Mouse (Mus musculus): Measurements from ENCODE around the gene Aco2. TPM values are rescaled to one million over a fixed set of nuclear protein-coding genes. Genes with fewer than 3 reads are reported as not detected.
A peak's percentile ranks its signal among the peaks of the same experiment; 100 is the strongest.

Aco2 gene
- polyA plus RNA-seq, 1 experiment from 2014 or later, result 98.9 TPM

GRCm38 (mm10) chr15:81939157-81939715, 67.1 kb downstream of the Aco2 start:
- Histone ChIP-seq H3K27me3 (peaks cover 38% of the 10 kb centered on the region), H3K36me3 (replicated peaks) (no peaks in the 10 kb centered on the region), H3K9ac (no peak overlapping the region), H3K27ac (replicated peaks) (no peak overlapping the region), H3K9me3 (replicated peaks) (no peaks in the 10 kb centered on the region), H3K4me2 (no peak overlapping the region), H3K4me3 (replicated peaks) (no peak overlapping the region), H3K4me1 (replicated peaks) (peaks cover 27% of the 10 kb centered on the region)
- WGBS (ENCODE audit: insufficient replicate concordance), result 73% methylated on average over 10 of the region's 10 CpGs
- no peak for ATAC-seq (ENCODE audit: insufficient read depth)

GRCm38 (mm10) chr15:81939774-81940173, 67.7 kb downstream of the Aco2 start:
- ATAC-seq (ENCODE audit: insufficient read depth), result peak; percentile 26; the same call in 1 of the 2 replicates
- H3K27ac ChIP-seq (replicated peaks), result no peak overlapping the region
- H3K36me3 ChIP-seq (replicated peaks), result no peaks in the 10 kb centered on the region
- no peaks in the 10 kb centered on the region for H3K9me3 ChIP-seq (replicated peaks)
- no peak overlapping the region for H3K4me2 ChIP-seq
- peaks cover 38% of the 10 kb centered on the region for H3K27me3 ChIP-seq
- no peak overlapping the region for H3K4me3 ChIP-seq (replicated peaks)
- H3K9ac ChIP-seq, result no peak overlapping the region
- 30% methylated on average over 4 of the region's 4 CpGs for WGBS (ENCODE audit: insufficient replicate concordance)
- H3K4me1 ChIP-seq (replicated peaks), result peaks cover 27% of the 10 kb centered on the region

GRCm38 (mm10) chr15:81940219-81940618, 68.1 kb downstream of the Aco2 start:
- 70% methylated on average over 5 of the region's 5 CpGs for WGBS (ENCODE audit: insufficient replicate concordance)
- peaks cover 27% of the 10 kb centered on the region for H3K4me1 ChIP-seq (replicated peaks)
- H3K36me3 ChIP-seq (replicated peaks), result no peaks in the 10 kb centered on the region
- no peak for ATAC-seq (ENCODE audit: insufficient read depth)
- H3K4me2 ChIP-seq, result no peak overlapping the region
- no peak overlapping the region for H3K27ac ChIP-seq (replicated peaks)
- H3K27me3 ChIP-seq, result peaks cover 37% of the 10 kb centered on the region
- H3K9me3 ChIP-seq (replicated peaks), result no peaks in the 10 kb centered on the region
- no peak overlapping the region for H3K9ac ChIP-seq
- H3K4me3 ChIP-seq (replicated peaks), result no peak overlapping the region

DNA sequence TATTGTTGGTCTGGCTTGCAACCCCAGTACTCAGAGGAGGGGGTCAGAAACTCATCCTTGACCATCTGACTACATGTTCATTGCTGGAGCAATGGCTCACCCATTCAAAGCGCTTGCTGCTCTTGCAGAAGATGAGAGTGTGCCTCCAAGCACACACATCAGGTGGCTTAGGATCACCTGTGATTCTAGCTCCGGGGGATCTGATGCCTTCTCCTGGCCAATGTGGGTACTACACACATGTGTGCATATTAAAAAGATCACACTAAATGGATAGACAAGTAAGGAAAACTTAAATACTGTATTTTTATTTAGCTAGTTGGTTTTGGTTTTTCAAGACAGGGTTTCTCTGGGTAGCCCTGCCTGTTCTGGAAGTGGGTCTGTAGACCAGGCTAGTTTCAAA, 68.9 kb downstream of the Aco2 start:
- peaks cover 31% of the 10 kb centered on the region for H3K27me3 ChIP-seq
- H3K4me3 ChIP-seq (replicated peaks), result no peak overlapping the region
- H3K4me1 ChIP-seq (replicated peaks), result peaks cover 27% of the 10 kb centered on the region
- no peak for ATAC-seq (ENCODE audit: insufficient read depth)
- 80% methylated on average over 2 of the region's 2 CpGs for WGBS (ENCODE audit: insufficient replicate concordance)
- H3K36me3 ChIP-seq (replicated peaks), result no peaks in the 10 kb centered on the region
- H3K27ac ChIP-seq (replicated peaks), result no peak overlapping the region
- no peak overlapping the region for H3K4me2 ChIP-seq
- no peaks in the 10 kb centered on the region for H3K9me3 ChIP-seq (replicated peaks)
- H3K9ac ChIP-seq, result no peak overlapping the region

- Histone ChIP-seq H3K36me3 (replicated peaks) (no peaks in the 10 kb centered on the region), H3K4me2 (no peak overlapping the region), H3K9me3 (replicated peaks) (no peaks in the 10 kb centered on the region), H3K9ac (no peak overlapping the region), H3K27ac (replicated peaks) (no peak overlapping the region), H3K4me1 (replicated peaks) (peaks cover 21% of the 10 kb centered on the region), H3K4me3 (replicated peaks) (no peak overlapping the region), H3K27me3 (peaks cover 12% of the 10 kb centered on the region; the same call in 1 of the 2 replicates)
- ATAC-seq (ENCODE audit: insufficient read depth), result no peak
- 32% methylated on average over 9 of the region's 9 CpGs for WGBS (ENCODE audit: insufficient replicate concordance)
These were observed 71.2 kb downstream of the Aco2 start for GRCm38 (mm10) chr15:81943176-81943749.

GRCm38 (mm10) chr15:81949076-81949475, 77.0 kb downstream of the Aco2 start:
- no peak for ATAC-seq (ENCODE audit: insufficient read depth)
- peaks cover 8% of the 10 kb centered on the region for H3K4me1 ChIP-seq (replicated peaks)
- H3K36me3 ChIP-seq (replicated peaks), result peaks cover 19% of the 10 kb centered on the region; the same call in 1 of the 2 replicates
- H3K27me3 ChIP-seq, result 0 out of 2 replicates have a peak, but pooled peaks cover 5% of the 10 kb centered on the region
- H3K4me3 ChIP-seq (replicated peaks), result no peak overlapping the region
- H3K4me2 ChIP-seq, result no peak overlapping the region
- H3K9me3 ChIP-seq (replicated peaks), result no peaks in the 10 kb centered on the region
- no peak overlapping the region for H3K27ac ChIP-seq (replicated peaks)
- no peak overlapping the region for H3K9ac ChIP-seq
- 66% methylated on average over 10 of the region's 10 CpGs for WGBS (ENCODE audit: insufficient replicate concordance)

GRCm38 (mm10) chr15:81949476-81950131, 77.5 kb downstream of the Aco2 start:
- H3K36me3 ChIP-seq (replicated peaks), result peaks cover 24% of the 10 kb centered on the region
- H3K4me3 ChIP-seq (replicated peaks), result no peak overlapping the region
- no peaks in the 10 kb centered on the region for H3K9me3 ChIP-seq (replicated peaks)
- H3K27ac ChIP-seq (replicated peaks), result no peak overlapping the region
- peaks cover 8% of the 10 kb centered on the region for H3K4me1 ChIP-seq (replicated peaks)
- H3K27me3 ChIP-seq, result 0 out of 2 replicates have a peak, but pooled peaks cover 5% of the 10 kb centered on the region
- ATAC-seq (ENCODE audit: insufficient read depth), result no peak
- H3K4me2 ChIP-seq, result no peak overlapping the region
- no peak overlapping the region for H3K9ac ChIP-seq
- WGBS (ENCODE audit: insufficient replicate concordance), result 67% methylated on average over 11 of the region's 11 CpGs

DNA sequence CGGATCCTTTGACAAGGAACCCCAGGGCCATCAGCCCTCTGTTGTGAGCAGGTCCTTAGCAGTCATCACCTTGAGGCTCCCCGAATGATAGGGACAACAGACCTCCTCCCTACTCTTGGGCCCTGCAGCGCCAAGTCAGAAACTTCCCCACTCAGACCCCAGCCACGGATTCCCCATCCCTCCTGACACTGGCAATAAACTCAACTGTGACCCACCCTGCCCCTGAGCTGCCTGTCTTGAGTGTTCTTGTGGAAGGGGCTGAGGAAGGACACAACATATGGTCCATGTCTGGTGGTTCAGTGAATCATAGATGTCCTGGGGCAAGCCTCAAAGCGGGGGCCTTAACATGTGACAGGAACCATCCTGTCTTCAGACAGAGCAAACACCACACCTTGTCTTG, 78.6 kb downstream of the Aco2 start:
- Histone ChIP-seq H3K36me3 (replicated peaks) (peaks cover 32% of the 10 kb centered on the region), H3K27ac (replicated peaks) (no peak overlapping the region), H3K9ac (no peak overlapping the region), H3K4me3 (replicated peaks) (no peak overlapping the region), H3K4me1 (replicated peaks) (peaks cover 8% of the 10 kb centered on the region), H3K27me3 (0 out of 2 replicates have a peak, but pooled peaks cover 3% of the 10 kb centered on the region), H3K4me2 (no peak overlapping the region), H3K9me3 (replicated peaks) (no peaks in the 10 kb centered on the region)
- 71% methylated on average over 5 of the region's 5 CpGs for whole genome bisulfite sequencing (ENCODE audit: insufficient replicate concordance)
- ATAC-seq (ENCODE audit: insufficient read depth), result no peak

GRCm38 (mm10) chr15:81951159-81951558, 79.0 kb downstream of the Aco2 start:
- H3K9me3 ChIP-seq (replicated peaks), result no peaks in the 10 kb centered on the region
- no peak overlapping the region for H3K27ac ChIP-seq (replicated peaks)
- H3K27me3 ChIP-seq, result 0 out of 2 replicates have a peak, but pooled peaks cover 2% of the 10 kb centered on the region
- WGBS (ENCODE audit: insufficient replicate concordance), result 85% methylated on average over 9 of the region's 9 CpGs
- no peak overlapping the region for H3K4me3 ChIP-seq (replicated peaks)
- peaks cover 8% of the 10 kb centered on the region for H3K4me1 ChIP-seq (replicated peaks)
- no peak for ATAC-seq (ENCODE audit: insufficient read depth)
- no peak overlapping the region for H3K9ac ChIP-seq
- H3K4me2 ChIP-seq, result no peak overlapping the region
- H3K36me3 ChIP-seq (replicated peaks), result peaks cover 36% of the 10 kb centered on the region

GRCm38 (mm10) chr15:81952310-81952709, 80.2 kb downstream of the Aco2 start:
- no peak for ATAC-seq (ENCODE audit: insufficient read depth)
- no peaks in the 10 kb centered on the region for H3K27me3 ChIP-seq

DNA sequence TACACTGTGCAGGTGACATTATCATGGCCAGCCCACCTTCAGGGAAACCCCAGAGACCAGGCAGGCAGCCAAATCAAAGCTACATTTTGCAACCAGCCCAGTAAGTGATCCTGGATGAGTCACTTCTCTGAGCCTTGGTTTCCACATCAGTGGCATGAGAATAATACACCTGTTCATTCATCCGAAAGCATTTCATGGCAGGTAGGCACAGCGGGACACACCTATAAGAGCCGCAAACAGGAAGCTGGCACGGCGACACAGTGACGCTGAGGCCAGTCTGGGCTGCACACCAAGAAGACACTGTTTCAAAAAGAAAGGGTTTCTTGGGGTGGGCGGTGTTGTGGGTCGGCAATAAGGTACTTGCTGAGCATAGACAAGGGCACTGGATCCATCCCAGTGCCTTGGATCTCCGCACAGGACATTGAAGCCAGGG, 82.1 kb downstream of the Aco2 start:
- H3K36me3 ChIP-seq (replicated peaks), result peaks cover 40% of the 10 kb centered on the region
- no peak overlapping the region for H3K27ac ChIP-seq (replicated peaks)
- no peak overlapping the region for H3K4me2 ChIP-seq
- H3K4me3 ChIP-seq (replicated peaks), result no peak overlapping the region
- H3K27me3 ChIP-seq, result no peaks in the 10 kb centered on the region
- H3K9ac ChIP-seq, result no peak overlapping the region
- no peak for ATAC-seq (ENCODE audit: insufficient read depth)
- H3K9me3 ChIP-seq (replicated peaks), result no peaks in the 10 kb centered on the region
- peaks cover 9% of the 10 kb centered on the region for H3K4me1 ChIP-seq (replicated peaks)
- 86% methylated on average over 9 of the region's 9 CpGs for WGBS (ENCODE audit: insufficient replicate concordance)

More at GRCm38 (mm10) chr15:81952310-81952709, 80.2 kb downstream of the Aco2 start:
- H3K36me3 ChIP-seq (replicated peaks), result peaks cover 39% of the 10 kb centered on the region
- H3K4me3 ChIP-seq (replicated peaks), result no peak overlapping the region
- no peaks in the 10 kb centered on the region for H3K9me3 ChIP-seq (replicated peaks)
- no peak overlapping the region for H3K9ac ChIP-seq
- H3K4me2 ChIP-seq, result no peak overlapping the region
- WGBS (ENCODE audit: insufficient replicate concordance), result 82% methylated on average over 4 of the region's 4 CpGs
- H3K27ac ChIP-seq (replicated peaks), result no peak overlapping the region
- peaks cover 8% of the 10 kb centered on the region for H3K4me1 ChIP-seq (replicated peaks)
